Mouse (Mus musculus) spleen, postnatal 0 days (tissue): ENCODE measurements around the gene Gcnt3. TPM values are rescaled to one million over a fixed set of nuclear protein-coding genes. Genes with fewer than 3 reads are reported as not detected.

Source experiments
- polyA plus RNA-seq: library from polyadenylated mRNA; unstranded; fragments of >200 nt; fragmentation: Nextera tagmentation; extraction: Ambion mirVana; gene quantifications from 2 replicates; pipeline ENCODE4 v1.2.1, GENCODE M21; 2015

Gene Gcnt3
- polyA plus RNA-seq, result not detected in 2 replicates

GRCm38 (mm10) chr9:70037988-70038387, at the start of gene Gcnt3:
TSS of gene Gcnt3 (minus strand) at chr9:70038088.

GRCm38 (mm10) chr9:70012408-70012901, 25.4 kb downstream of the Gcnt3 start, which contains the start of gene Gtf2a2:
TSS of gene Gtf2a2 (plus strand) at chr9:70012550.

GRCm38 (mm10) chr9:69989303-69990121, 48.4 kb downstream of the Gcnt3 start, which contains the start of gene Bnip2:
TSS of gene Bnip2 (plus strand) at chr9:69989466.

Other genes with a start within 250 kb of the Gcnt3 start
- gene Bnip2, start 48.6 kb downstream of the Gcnt3 start, polyA plus RNA-seq, result 58.9 and 66.3 TPM in 2 replicates
- 182 and 199 TPM in 2 replicates for gene Gtf2a2, start 25.5 kb downstream of the Gcnt3 start, polyA plus RNA-seq
- 0.46 and 0.59 TPM in 2 replicates for gene Fam81a, start 104.5 kb upstream of the Gcnt3 start, polyA plus RNA-seq
- 2.2 and 3.7 TPM in 2 replicates for gene Myo1e, start 169.3 kb upstream of the Gcnt3 start, polyA plus RNA-seq